Mouse (Mus musculus): Measurements from ENCODE around the gene Tspan9.

GRCm38 (mm10) chr6:128002667-128003066 is 140.7 kb downstream of the Tspan9 start:
- TF ChIP-seq CTCF (IDR thresholded peaks at IDR 0.05; ENCODE audit: extremely low read depth, insufficient read depth, insufficient read length, insufficient replicate concordance) (no peak), POLR2A (IDR thresholded peaks at IDR 0.05; ENCODE audit: low read depth, low read length) (no peak)
